Mouse (Mus musculus): ENCODE results near the gene Adcy5.

- no peak for TF ChIP-seq CTCF (IDR thresholded peaks at IDR 0.05; ENCODE audit: low read depth, low read length)
- TF ChIP-seq TAL1 (conservative IDR thresholded peaks at IDR 0.05; ENCODE audit: low read depth, low read length): no peak
Observed at GRCm38 (mm10) chr16:35127270-35127669, 27.4 kb upstream of the Adcy5 start.
